Mouse (Mus musculus): ENCODE measurements at regions not wholly inside any gene's neighbourhood (a gene's known extent, or its start where the extent isn't known, plus 50 kb on each side); places are given as distances from the start of the nearest gene placed in this dataset.

GRCm38 (mm10) chr19:15502985-15503354 lies 444.2 kb downstream of the Psat1 start:
- no peak for TF ChIP-seq POU5F1 (IDR thresholded peaks at IDR 0.05; ENCODE audit: borderline replicate concordance, low read length)
- no peak for TF ChIP-seq CTCF (conservative IDR thresholded peaks at IDR 0.05; ENCODE audit: low read length)
- TF ChIP-seq NANOG (IDR thresholded peaks at IDR 0.05; ENCODE audit: borderline replicate concordance, low read length), result no peak
